Mouse (Mus musculus): ENCODE data around the gene Pole2.
"Not testable (repeated sequence)": the region's sequence is repeated elsewhere in the genome, so short reads cannot be mapped to it uniquely, and the experiment has no call there.

Gene Pole2

DNA sequence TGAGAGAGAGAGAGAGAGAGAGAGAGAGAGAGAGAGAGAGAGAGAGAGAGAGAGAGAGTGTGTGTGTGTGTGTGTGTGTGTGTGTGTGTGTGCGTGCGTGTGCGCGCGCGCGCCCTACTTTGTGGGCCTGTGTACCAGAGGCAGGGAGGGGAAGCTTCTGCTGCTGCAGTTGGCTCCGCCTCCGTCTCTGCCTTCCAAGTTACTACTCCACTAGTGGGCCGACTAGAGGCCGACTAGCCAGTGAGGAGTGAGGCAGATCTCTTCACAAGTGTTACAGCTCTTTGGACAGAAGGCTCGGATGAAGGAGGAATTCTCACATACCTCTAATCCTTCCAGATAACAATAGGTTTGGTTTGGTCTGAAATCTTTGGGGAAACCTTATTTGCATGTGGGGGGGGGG lies 48.6 kb downstream of the Pole2 start:
- DNase-seq (ENCODE audit: low read depth, low spot score) = no peak

DNA sequence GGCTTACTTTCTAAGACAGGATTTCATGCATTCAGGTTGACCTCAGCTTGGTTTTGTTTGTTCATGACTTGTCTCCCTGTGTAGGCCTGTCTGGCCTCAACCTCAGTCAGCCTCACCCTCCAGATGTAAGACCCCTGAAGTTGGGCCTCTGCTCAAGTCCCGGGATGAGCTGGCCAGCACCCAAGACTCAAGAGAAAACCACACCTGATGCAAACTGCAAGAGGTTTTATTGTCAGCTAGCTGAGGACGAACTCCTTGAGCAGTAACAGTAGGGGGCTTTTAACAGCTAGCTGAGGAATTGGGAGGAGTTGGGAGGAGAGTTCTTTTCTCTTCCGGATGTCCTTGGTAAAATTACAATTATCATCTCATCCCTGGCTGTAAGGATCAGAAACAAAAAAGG lies 50.5 kb downstream of the Pole2 start:
- DNase-seq (ENCODE audit: low read depth, low spot score) = no peak

DNA sequence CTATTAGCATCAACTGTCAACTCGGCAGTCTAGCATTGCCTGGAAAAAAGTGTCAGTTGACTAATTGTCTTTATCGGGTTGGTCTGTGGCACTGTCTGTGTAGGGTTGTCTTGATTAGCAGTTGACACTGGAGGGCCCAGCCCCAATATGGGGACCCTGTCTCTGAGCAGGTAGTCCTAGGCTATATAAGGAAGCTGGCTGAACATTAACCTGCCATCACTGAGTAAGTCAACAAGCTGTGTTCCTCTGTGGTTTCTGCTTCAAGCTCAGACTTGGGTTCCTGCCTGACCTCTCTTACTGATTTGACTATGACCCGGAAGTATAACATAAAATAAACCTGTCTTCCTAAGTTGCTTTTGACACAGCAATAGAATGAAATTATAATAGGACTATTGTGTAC lies 52.0 kb downstream of the Pole2 start:
- DNase-seq (ENCODE audit: low read depth, low spot score) = no peak

- no peak for DNase-seq (ENCODE audit: low read depth, low spot score)
These were observed 56.7 kb downstream of the Pole2 start for GRCm38 (mm10) chr12:69171307-69171706.

GRCm38 (mm10) chr12:69168461-69169106 lies 59.4 kb downstream of the Pole2 start, which contains the start of gene Lrr1:
Lrr1 (plus strand) TSS chr12:69168814.
- DNase-seq (ENCODE audit: low read depth, low spot score) = peak; percentile 83

- DNase-seq (ENCODE audit: low read depth, low spot score) = no peak
These were observed 60.1 kb downstream of the Pole2 start for GRCm38 (mm10) chr12:69167656-69168460.

DNA sequence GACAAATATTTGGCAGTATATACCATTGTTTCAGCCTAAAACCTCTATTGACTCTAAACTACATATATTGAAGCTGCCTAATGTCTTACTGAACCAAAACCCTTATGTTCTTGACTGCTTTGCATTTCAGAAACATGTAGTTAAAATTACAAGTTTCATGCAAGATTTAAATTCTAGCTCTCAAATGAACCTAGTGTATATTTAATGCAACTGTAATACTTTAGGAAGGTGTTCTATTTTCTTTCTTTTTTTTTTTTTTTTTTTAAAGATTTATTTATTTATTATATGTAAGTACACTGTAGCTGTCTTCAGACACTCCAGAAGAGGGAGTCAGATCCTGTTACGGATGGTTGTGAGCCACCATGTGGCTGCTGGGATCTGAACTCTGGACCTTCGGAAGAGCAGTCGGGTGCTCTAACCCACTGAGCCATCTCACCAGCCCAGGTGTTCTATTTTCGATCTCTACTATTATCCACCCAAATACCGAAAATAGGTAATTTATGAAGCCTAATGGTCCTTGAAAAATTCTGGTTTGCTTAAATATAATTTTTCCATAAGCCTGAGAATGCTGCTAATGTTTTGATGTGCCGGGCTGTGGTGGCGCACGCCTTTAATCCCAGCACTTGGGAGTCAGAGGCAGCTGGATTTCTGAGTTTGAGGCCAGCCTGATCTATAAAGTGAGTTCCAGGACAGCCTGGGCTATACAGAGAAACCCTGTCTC lies 61.0 kb downstream of the Pole2 start:
- DNase-seq (ENCODE audit: low read depth, low spot score) = not testable (repeated sequence)

- DNase-seq (ENCODE audit: low read depth, low spot score) = no peak
These were observed 63.1 kb downstream of the Pole2 start for GRCm38 (mm10) chr12:69164904-69165303.

DNA sequence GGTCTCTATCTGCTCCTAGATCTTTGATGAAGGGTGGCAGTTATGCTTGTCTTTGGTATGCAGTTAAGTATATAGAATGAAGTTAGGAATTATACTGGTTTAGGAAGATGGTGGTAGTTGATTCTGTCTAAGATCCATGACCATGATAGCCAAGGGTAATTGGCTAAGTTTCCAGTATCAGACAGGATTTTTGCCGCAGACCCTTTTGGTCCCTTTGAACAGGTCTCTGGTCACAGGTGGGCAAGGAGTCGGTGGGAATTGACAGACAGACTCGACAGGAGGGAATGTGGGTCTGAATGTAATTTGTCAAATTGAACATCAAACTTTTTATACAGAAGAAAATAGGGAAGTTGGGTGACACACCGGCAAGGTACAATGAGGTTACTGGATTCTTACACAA lies 64.4 kb downstream of the Pole2 start:
- DNase-seq (ENCODE audit: low read depth, low spot score) = not testable (repeated sequence)

DNA sequence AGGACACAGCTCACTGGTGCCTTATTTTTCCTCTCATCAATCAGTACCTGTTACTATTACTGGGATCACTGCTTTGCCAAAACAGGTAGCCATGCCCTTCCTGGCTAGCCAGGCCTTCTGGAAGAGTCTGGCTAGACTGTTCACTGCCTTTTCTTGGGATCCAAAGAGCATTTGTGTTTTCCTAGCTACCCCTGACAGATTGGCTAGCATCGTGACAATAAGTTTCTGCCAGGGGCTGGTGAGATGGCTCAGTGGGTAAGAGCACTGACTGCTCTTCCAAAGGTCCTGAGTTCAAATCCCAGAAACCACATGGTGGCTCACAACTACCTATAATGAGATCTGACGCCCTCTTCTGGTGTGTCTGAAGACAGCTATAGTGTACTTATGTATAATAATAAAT lies 67.3 kb downstream of the Pole2 start:
- not testable (repeated sequence) for DNase-seq (ENCODE audit: low read depth, low spot score)

GRCm38 (mm10) chr12:69159578-69159940 lies 68.4 kb downstream of the Pole2 start:
- DNase-seq (ENCODE audit: low read depth, low spot score) = peak; percentile 86

GRCm38 (mm10) chr12:69158765-69159577 lies 69.0 kb downstream of the Pole2 start, which contains the start of gene Rps29:
Rps29 (minus strand) TSS chr12:69159186.
- DNase-seq (ENCODE audit: low read depth, low spot score) = peak; percentile 99

- peak; percentile 30 for DNase-seq (ENCODE audit: low read depth, low spot score)
These were observed 69.6 kb downstream of the Pole2 start for GRCm38 (mm10) chr12:69158366-69158764.

DNA sequence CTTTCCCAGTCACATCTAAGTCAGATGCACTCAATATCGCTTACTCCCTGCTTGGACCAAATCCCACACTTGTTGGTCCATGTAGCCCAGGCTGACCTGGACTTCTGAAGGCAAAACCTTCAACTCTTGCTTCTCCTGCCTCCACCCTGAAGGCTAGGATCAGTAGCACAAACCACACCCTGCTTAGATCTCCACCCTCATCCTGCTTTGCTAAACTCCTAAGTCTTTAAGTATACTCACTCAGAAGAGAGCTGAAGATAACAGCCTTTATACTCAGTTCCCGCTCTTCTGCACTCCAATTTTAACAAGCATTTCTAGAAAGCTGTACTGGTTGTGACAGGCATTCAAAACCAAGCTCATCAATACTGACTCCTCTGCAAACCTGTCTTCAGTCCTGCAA lies 70.9 kb downstream of the Pole2 start:
- peak; percentile 50 for DNase-seq (ENCODE audit: low read depth, low spot score)

GRCm38 (mm10) chr12:69156436-69156835 lies 71.6 kb downstream of the Pole2 start:
- DNase-seq (ENCODE audit: low read depth, low spot score) = no peak

GRCm38 (mm10) chr12:69155923-69156322 lies 72.1 kb downstream of the Pole2 start:
- DNase-seq (ENCODE audit: low read depth, low spot score) = no peak

All from c-Kit-negative CD71-positive TER-119-positive erythroid progenitor cells, embryonic 14.5 days (primary cell).